Mouse (Mus musculus) spleen, adult 18-20 months (tissue): ENCODE data around the gene Hspb6.

Experiments used
- DNase-seq, 2 experiments: peaks; one replicate each; pipeline ENCODE4 v3.0.0; 2022; ENCODE audit warnings: mixed read lengths in 2 of 2

The Hspb6 gene

DNA sequence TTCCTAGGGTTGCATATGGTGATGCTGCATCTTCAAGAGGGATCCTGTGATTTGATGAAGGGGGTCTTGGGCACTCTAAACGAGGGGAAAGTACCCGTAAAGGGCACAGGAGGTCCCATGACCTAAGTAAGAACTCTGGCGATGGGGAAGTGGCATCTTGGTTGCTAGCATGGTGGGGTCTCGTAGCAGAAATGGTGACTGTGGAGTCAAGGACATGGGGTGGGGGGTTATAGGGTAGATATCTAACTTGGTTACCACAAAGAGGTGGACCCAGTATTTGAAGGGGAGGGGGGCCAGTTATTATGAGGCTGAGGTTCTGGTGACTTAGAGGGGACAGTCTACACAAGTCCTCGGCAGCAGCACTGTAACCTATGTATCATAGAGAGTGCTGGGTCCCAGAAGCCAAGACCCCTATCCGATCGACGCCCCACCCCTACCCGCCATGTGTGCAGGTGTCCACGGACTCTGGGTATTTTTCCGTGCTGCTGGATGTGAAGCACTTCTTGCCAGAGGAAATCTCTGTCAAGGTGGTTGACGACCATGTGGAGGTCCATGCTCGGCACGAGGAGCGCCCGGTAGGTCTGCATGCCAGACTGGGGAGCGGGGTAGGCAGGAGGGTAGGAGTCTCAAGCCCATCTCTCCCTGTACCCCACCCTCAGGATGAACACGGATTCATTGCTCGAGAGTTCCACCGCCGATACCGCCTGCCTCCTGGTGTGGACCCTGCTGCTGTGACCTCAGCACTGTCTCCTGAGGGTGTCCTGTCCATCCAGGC lies 2.0 kb downstream of the Hspb6 start:
- no peak for DNase-seq

GRCm38 (mm10) chr7:30556894-30557536 lies 5.0 kb downstream of the Hspb6 start:
- peak in 1 of 2 experiments; percentile 34 for DNase-seq

DNA sequence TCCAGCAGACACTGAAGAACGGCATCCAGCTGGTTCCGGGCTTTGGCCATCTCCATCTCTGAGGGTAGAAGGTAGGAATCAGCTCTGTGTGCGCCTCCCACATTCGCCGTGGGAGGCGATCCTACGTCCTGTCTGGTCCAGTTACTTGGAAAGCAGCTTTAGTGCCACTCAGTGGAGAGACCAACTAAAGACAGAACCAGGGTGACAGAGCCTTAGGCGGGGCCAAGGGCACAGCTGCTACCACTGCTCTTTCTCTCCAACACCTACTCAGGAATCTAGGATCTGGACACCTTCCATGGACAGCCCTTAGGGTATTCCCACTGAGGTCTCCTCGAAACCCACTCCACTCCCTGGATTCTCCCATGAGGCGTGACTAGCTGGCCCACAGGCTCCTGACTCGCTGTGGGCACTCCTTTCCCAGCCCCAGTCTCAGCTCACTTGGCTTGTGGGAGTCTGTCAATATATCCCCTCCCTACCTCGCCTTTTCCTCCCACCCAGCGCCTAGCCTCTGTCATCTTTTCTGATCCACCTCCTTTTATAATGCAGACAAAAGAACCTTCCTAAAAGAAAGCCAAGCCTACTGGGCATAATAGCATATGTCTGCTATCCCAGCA lies 6.0 kb downstream of the Hspb6 start:
- no peak for DNase-seq

DNA sequence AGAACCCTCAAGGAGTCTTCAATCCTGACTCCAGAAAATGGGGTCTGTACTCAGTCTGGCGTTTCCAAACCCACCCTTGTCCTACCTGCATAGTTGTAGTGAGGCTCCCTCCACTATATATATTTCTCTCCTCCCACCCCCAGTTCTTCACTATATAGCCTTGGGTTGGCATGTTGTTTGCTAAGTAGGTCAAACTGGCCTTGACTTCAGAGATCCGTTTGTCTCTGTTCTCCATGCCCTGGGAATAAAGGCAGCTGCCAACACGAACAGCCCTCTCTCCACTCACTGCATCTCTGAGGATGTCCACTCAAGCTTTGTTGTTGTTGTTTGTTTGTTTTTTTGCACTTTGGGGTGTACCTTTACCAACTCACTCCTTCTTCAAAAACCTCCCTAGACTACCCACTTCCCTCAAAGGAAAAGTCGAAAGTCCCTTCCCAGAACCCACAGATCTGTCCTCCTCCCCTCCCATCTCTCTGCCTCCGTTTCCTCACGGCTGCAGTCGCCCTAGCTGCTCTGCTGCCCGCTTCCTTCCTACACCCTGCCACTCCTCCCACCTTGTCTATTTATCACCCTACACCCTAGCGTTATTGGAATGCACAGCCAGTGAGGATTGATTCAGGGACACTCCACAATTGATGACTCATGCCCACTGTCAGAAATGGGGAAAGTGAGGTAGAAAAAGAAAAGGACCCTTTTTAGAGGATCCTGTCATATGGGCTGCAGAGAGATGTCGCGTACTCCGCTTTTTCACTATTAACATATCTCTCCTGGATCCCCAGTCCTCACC lies 6.9 kb downstream of the Hspb6 start:
- DNase-seq = no peak

- DNase-seq = peak; percentile 85 to 90
Measured at GRCm38 (mm10) chr7:30559443-30559954, 7.5 kb downstream of the Hspb6 start, which contains the start of gene Lin37. Gene Lin37, minus strand, starts transcription at chr7:30559838.

GRCm38 (mm10) chr7:30560296-30560695 lies 8.3 kb downstream of the Hspb6 start:
- DNase-seq = no peak

DNA sequence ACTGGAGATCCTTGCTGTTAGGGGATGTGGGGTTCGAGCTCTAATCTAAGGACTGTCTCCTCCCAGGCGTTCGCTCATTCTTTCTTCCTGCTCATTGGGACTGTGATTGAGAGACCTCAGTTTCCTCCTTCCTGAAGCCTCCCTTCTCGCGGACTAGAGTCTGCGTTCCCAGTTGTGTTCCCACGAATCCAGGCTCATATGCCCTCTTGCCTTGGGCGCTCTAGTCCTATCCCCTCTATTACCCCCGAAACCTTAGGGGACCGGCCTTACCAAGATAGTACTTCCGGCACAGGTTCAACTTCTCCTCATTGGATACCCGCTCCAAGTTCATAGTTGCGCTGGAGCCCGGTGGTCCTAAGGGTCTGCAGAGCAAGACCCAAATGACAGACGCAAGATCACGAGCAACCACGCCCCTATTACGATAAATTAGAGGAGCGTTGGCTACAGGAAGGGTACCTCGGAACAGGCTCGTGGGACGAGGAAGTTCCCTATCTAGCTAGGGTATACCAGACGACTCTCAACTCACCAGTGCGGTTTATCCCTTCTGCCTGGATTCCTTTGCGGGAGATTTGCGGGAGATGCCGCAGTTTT lies 10.6 kb downstream of the Hspb6 start:
- DNase-seq = no peak

DNA sequence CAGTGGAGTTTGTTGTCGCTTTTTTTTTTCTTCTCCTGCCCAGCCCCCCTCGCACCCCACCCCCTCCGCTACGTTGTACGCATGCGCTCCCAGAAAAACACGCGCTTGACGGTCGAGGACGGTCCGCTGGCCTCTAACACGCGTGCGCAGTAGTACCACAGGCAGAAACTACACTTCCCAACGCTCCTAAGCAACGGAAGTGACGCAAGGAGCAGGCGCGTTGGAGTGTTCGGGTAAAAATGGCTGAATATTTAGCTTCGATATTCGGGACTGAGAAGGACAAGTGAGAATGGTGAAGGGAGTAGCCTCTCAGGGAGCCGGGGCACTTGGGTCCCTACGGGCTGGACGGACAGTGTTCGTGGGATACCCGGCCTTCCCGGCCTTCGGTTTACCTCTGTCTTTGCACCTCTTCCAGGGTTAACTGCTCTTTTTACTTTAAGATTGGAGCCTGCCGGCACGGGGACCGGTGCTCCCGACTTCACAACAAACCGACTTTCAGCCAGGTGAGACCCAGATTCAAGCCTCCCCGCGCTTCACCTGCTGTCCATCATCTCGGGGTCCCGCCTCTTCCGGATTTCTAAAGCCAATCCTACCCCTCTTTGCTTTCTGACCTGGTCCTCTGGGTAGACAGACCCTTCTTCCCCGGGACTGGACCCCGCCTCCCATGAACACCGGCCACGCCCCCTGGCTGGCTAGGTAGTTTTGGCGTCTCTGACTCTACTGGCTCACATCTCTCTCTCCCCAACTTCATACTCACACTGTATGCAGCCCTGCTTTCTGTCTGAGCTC lies 11.3 kb downstream of the Hspb6 start, which contains the start of the genes U2af1l4, Gm49396 and Psenen:
Gene U2af1l4 (plus strand): TSS at position 185 of the 789 bp plus-strand sequence.
Gene Gm49396 (plus strand): TSS at position 228 of the 789 bp plus-strand sequence.
Gene Psenen (minus strand): TSS at position 511 of the 789 bp plus-strand sequence.
- DNase-seq = peak; percentile 88 to 91

DNA sequence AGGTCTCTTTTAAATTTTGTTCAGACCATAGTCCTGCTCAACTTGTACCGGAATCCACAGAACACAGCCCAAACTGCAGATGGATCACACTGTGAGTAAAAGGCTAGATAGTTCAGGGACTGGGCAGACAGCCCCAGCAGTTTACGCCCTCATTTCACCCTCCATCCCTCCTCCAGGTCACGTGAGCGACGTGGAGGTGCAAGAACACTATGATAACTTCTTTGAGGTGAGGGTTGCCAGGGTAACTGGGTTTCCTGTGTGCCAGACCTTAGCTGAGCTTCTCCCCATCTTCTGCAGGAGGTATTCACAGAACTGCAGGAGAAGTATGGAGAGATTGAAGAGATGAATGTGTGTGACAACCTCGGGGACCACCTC lies 11.9 kb downstream of the Hspb6 start:
- DNase-seq = peak in 1 of 2 experiments; percentile 24

GRCm38 (mm10) chr7:30564970-30565571 lies 13.1 kb downstream of the Hspb6 start, which contains the start of gene Igflr1:
Gene Igflr1, plus strand, starts transcription at chr7:30565427.
- DNase-seq = no peak

- DNase-seq = no peak
Measured at GRCm38 (mm10) chr7:30566033-30566432, 14.1 kb downstream of the Hspb6 start.

DNA sequence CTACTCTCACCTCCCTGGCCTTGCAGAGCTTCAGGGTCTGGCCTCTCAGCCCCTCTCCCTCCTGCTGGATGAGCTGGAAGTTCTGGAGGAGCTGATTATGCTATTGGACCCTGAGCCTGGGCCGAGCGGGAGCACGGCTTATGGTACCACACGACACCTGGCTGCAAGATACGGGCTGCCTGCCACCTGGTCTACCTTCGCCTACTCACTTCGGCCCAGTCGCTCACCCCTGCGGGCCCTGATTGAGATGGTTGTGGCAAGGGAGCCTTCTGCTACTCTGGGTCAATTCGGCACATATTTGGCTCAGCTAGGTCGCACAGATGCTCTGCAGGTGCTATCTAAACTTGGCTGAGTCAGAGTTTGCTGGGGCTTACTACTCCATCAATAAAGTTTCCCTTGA lies 15.6 kb downstream of the Hspb6 start:
- DNase-seq = no peak

DNA sequence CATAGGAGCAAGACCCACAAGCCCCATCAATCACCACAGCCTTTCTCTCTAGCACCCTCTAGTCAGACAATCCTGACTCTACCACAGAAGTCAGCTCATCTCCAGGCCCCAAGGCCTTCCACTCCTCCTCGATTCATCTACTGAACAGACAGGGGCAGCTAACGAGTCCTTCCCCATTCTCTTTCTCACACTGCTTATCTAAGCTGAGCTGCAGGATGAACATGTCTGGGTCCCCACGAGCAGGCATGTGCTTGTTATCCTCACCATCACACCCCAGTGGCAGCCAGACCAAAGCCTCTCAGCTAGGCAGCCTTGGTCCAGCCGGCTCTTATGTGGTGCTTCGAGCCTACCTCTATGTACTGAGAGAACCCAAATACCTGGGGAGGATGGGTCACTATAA lies 20.4 kb downstream of the Hspb6 start:
- DNase-seq = no peak

DNA sequence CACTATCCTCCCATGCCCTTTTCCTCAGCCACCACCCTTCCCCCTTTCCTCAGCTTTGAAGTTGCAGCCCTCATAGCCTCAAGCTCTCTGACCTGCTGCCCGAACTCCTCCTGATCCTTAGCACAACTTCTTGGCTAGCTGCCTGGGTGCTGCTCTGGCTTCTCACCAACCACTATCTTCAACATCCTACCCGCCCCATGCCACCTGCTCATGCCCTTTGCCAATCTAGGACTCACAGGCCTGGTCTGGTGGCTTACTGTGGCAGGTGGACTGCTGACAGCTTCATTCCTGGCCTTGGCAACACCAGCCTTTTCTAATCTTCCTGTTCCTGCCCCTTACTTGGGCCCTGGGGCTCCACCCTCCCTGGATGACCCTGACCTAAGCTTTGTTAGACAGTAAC lies 21.0 kb downstream of the Hspb6 start:
- DNase-seq = no peak

- no peak for DNase-seq
Measured at GRCm38 (mm10) chr7:30579950-30580349, 28.0 kb downstream of the Hspb6 start.

DNA sequence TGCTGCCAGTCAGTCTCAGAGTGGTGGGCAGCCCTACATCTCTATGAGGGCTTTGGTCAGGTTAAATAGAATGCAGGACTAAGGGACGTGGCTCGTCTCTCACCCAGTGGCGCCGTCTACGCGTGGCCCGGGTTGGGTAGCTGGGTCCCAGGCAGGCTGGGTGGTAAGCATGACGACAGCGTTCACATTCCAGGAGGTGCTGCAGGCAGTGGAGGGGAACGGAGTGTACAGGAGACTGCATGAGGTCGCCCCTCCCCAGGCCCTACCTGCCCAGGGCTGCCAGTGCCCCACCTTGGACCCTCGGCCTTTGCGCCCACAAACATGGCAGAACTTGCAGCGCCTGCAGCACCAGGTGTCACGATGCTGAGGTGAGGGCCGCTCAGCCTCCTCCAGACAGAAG lies 29.6 kb downstream of the Hspb6 start:
- DNase-seq = no peak

DNA sequence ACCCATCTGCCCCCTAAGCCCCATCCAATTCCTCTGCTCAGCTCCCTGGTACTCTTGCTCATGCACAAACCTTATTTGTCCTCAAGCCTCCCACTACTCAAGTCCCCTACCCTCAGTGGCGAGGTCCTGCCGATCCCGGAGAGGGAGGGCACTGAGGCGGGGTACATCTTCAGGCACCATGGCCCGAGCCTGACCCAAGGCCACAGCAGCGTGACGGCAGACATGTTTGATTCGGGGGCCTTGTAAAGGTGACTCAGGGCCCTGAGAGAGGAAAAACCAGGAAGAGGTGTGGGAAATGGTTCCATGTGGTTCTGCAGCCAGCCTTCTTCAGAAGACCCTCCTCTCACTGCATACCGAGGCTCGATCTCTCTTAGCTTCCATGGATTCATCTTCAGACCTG lies 32.4 kb downstream of the Hspb6 start:
- DNase-seq = no peak

DNA sequence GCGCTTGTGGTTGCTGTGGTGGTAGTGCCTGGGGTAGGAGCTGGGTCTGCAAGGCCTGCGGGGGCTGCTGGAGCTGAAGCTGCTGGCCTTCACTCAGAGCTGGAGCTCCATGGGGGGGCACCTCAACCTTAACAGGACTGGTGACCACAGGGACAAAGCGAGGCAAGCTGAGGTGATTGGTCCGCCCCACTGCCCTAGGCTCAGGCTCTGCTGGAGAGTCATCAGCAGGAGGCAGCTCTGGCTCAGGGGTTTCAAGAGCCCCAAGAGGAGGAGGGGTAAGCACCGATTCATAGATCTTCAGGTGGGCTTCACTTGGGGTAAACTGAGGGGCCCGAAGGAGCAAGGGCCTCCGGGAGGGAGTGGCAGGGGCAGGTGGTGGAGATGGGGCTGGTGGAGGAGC lies 33.2 kb downstream of the Hspb6 start:
- no peak for DNase-seq

DNA sequence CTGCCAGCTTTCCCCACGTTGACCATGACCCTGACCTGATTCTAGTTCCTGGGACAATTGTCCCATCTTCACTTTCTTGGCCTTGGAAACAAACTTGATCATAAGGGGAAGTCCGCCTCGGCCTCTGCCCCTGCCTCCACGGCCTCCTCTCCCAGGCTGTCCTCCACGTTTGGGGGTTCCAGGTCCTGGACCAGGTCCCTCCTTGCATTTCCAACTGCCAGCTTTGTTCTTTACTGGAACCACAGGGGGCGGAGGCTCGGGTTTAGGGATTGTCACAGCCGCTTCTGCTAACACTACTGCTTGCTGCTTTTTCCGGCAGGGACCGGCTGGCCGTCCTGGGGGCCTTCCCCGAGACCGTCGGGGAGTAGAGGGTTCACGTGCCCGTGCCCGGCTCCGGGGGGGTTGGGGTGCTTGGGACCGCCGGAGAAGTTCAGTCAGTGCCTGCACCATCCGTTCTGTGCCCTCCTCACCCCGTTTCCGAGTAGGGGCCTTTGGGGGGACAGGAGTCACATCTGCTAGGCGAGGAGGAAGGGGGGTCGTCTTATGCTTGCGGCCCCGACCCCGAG lies 34.6 kb downstream of the Hspb6 start:
- no peak for DNase-seq

- no peak for DNase-seq
Measured at GRCm38 (mm10) chr7:30587842-30588667, 36.1 kb downstream of the Hspb6 start.
